Mouse (Mus musculus) lung, postnatal 4 days (tissue): ENCODE data around the gene Nkap.
A peak's percentile ranks its signal among the peaks of the same experiment; 100 is the strongest.
"Not testable (repeated sequence)": the region's sequence is repeated elsewhere in the genome, so short reads cannot be mapped to it uniquely, and the experiment has no call there.

Experiments
- DNase-seq, 2 experiments: peaks; one replicate each; pipeline ENCODE4 v3.0.0; 2021

Gene Nkap

DNA sequence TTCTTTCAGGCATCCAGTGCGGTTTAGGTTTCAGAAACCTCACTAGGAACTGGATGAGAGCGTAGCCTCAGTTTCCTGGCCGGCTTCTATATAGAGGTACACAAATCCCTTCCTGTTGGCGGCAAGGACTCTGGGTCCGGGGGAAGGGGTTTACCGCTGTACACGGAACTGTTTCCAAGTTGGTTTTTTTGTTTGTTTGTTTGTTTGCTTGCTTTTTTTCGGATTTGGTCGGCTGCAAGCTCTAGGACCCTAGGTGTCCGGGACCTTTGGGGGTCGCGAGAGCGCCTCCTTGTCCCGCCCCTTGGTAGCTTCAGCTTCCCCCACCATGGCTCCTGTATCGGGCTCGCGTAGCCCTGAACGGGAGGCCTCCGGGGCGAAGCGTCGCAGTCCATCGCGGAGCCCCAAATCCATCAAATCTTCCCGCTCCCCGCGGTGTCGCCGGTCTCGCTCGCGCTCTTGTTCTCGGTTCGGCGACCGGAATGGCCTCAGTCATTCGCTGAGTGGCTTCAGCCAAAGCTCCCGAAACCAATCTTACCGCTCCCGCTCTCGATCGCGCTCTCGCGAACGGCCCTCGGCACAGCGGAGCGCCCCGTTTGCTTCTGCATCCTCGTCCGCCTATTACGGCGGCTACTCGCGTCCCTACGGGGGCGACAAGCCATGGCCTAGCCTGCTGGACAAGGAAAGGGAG, at the start of gene Nkap:
Gene Nkap, plus strand, starts transcription at position 125 of the 688 bp plus-strand sequence.
- DNase-seq = peak; percentile 66 to 82

DNA sequence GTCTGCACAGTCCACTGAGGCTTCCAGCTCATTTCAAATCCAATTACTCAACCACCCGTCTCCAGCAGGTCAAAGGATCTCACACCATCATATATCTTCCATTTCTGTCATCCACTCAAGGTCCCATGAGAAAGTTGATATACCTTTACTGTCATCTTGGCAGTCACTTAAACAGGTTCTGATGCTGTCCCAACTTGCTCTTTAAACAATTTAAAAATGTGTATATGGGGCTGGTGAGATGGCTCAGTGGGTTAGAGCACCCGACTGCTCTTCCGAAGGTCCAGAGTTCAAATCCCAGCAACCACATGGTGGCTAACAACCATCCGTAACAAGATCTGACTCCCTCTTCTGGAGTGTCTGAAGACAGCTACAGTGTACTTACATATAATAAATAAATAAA, 46.2 kb upstream of the Nkap start:
- not testable (repeated sequence) for DNase-seq

- no peak for DNase-seq
Observed at GRCm38 (mm10) chrX:37081194-37081593, 45.4 kb upstream of the Nkap start.

DNA sequence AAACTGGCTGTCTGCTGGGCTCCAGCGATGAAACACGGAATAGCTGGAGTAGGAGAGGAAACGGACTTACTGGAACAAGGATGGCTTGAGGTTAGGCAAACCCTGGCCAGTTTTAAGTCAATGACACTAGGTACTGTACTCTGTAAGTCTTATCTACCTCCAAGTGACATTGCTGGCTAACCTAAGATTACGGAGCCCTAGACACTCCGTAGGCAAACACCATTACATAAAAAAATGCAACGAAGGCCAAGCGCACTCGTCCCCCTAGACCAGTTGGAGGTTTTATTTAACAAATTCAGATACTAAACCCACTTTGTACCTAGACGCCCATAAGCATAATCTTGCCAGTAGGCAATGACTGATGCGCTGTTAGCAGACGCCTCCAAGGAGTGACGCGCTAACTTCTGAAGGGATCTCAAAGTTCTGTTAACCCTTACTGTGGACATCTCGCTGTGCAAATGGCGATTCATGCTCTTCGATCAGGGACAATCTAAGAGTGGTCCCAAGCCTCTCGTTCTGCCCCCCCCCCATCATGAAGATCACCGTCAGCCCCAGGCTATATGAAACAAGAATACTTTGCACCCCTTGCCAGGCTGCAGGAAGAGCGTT, 42.2 kb upstream of the Nkap start:
- DNase-seq = peak; percentile 11 to 17

- peak; percentile 88 to 92 for DNase-seq
Observed at GRCm38 (mm10) chrX:37084927-37085660, 41.5 kb upstream of the Nkap start, which contains the start of gene Rpl39. Rpl39 (minus strand) TSS chrX:37085402.

- no peak for DNase-seq
Observed at GRCm38 (mm10) chrX:37085665-37086064, 40.9 kb upstream of the Nkap start.

- DNase-seq = no peak
Observed at GRCm38 (mm10) chrX:37088778-37089177, 37.8 kb upstream of the Nkap start.

GRCm38 (mm10) chrX:37091457-37091856, 35.1 kb upstream of the Nkap start:
- no peak for DNase-seq

DNA sequence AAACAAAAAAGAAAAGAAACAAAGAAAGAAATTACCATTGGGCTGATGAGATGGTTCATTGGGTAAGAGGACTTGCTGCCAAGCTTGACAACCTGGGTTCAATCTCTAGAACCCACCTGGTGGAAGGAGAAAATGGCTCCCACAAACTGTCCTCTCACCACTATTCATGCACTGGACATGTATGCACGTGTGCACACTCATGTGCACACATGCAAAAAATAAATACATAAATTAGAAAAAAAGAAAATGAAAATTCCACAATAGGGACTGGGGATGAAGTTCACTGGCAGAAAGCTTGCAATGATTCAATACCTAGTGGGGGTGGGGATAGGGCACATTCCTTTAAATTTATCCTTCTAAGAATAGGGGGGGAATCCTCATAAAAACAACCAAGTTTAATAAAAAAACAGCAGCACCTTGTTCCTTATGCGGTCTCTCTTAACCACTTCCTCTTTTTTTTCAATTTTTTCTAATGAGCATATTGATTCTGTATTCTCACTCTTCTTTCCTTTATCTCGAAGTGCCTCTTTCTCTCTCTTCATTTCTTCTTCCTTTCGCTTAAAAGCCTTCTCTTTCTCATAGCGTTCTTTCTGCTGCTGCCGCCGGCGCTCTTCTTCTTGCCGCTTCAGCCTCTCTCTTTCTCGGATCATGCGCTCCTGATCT, 31.4 kb upstream of the Nkap start:
- no peak for DNase-seq

DNA sequence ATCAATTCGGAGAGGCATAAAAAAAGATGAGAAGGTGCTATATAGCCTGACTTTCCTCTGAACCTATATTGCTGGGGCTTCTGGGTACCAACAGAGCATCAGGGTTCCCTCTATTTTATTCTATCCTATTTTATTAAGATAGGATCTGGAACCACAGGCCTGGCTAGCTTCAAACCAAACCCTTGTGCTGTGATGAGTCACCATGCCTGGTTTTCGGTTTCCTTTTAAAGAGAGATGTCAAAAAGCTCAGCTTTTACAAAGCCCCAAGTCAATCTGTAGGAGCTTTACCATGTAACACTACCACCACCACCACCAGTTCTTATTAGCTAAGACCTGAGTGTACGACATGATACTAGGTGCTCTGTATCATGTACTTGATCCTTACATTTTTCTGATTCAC, 27.9 kb upstream of the Nkap start:
- no peak for DNase-seq

- no peak for DNase-seq
Observed at GRCm38 (mm10) chrX:37103826-37104225, 22.8 kb upstream of the Nkap start.

DNA sequence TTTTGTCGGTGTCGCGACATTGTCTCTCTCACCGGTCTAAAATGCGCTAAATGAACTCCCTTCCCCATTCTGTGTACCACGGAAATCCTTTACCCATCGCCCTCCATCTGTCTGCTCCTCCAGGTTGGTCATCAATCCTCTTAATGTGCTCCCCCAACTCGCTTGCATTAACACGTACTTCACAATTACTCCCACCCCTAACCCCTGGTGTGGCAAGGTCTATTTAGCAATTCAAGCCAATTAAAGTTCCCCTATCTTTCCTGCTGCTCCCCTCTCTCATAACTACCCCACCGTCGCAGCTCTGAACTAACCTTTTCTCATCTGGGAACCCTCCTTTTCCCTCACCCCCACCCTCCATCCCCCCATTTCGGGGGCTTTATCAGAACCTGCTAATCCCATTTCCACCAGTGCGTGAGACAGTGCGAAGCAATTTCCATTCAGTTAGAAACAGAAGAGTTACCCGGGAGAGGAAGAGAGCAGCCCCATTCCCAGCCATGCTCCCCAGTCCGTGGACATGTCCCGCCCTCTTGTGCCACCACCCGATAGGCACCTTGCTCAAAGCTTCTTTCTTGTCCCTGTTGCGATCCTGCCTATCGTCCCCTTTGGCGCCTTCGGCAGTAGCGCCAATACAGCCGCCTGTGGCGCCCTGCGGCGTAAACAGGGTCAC, 16.9 kb upstream of the Nkap start:
- DNase-seq = no peak

- peak; percentile 93 to 96 for DNase-seq
Observed at GRCm38 (mm10) chrX:37110193-37110880, 16.3 kb upstream of the Nkap start, which contains the start of gene Upf3b. Upf3b (minus strand) TSS chrX:37110322.

GRCm38 (mm10) chrX:37110881-37111193, 15.8 kb upstream of the Nkap start:
- DNase-seq = no peak

GRCm38 (mm10) chrX:37117085-37117484, 9.5 kb upstream of the Nkap start:
- DNase-seq = no peak

DNA sequence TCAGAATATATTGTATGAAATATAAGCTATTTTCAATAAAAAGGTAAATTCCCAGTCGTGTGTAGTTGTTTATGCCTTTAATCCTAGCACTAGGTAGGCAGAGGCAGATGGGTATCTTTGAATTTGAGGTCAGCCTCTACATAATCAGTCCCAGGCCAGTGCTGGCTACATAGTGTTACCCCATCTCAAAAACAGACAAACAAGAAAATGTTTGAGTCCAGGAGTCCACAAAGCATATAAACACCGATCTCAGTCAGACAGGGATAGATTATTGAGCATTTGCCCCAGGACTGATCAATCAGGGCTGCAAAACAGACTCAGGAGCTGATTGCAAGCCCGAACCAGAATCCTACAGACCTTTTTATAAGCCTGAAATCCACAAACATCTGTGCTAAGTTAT, 7.0 kb upstream of the Nkap start:
- DNase-seq = no peak

- DNase-seq = no peak
Observed at GRCm38 (mm10) chrX:37120212-37120611, 6.4 kb upstream of the Nkap start.

DNA sequence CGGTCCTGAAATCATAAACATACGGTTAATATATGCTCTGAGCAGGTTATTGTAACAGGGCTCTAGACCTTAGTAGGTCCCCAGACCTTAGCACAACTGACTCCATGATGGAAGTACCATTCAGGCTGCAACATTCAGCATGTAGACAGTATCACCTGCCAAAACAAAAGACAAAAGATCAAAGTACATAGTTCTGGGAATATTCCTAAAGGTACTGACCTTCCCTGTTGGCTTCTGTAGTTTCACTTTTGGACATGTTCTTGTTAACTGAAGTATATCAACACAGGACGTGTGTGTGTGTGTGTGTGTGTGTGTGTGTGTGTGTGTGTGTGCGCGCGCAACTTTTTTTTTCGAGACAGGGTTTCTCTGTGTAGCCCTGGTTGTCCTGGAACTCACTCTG, 1.1 kb upstream of the Nkap start:
- no peak for DNase-seq

- DNase-seq = no peak
Observed at GRCm38 (mm10) chrX:37141732-37142131, 15.1 kb downstream of the Nkap start.

- DNase-seq = not testable (repeated sequence)
Observed at GRCm38 (mm10) chrX:37144498-37144897, 17.9 kb downstream of the Nkap start.

- peak in 1 of 2 experiments; percentile 24 for DNase-seq
Observed at GRCm38 (mm10) chrX:37144954-37145353, 18.4 kb downstream of the Nkap start.

- DNase-seq = no peak
Observed at GRCm38 (mm10) chrX:37157839-37158238, 31.2 kb downstream of the Nkap start.
